Mouse (Mus musculus) heart, embryonic 10.5 days (tissue): ENCODE data around the gene Tead2. TPM values are rescaled to one million over a fixed set of nuclear protein-coding genes. Genes with fewer than 3 reads are reported as not detected.
A peak's percentile ranks its signal among the peaks of the same experiment; 100 is the strongest.

Experiments
- DNase-seq: peaks from one replicate; pipeline ENCODE4 v3.0.0-alpha.2; 2017; ENCODE audit warnings: low spot score
- H3K27ac ChIP-seq: fragments of 300-500 bp; sonication (generic); 2 replicates; pipeline ENCODE4 v1.5.1; 2016; ENCODE audit warnings: mild to moderate bottlenecking
- H3K27me3 ChIP-seq: fragments of 300-500 bp; sonication (generic); 2 replicates; pipeline ENCODE4 v1.6.1; 2016; ENCODE audit warnings: mild to moderate bottlenecking; ENCODE audit not compliant: poor library complexity, insufficient read depth, severe bottlenecking
- H3K36me3 ChIP-seq: fragments of 300-500 bp; sonication (generic); 2 replicates; pipeline ENCODE4 v1.6.1; 2016; ENCODE audit warnings: mild to moderate bottlenecking, moderate library complexity
- H3K4me1 ChIP-seq: fragments of 300-500 bp; sonication (generic); 2 replicates; pipeline ENCODE4 v1.6.1; 2016; ENCODE audit warnings: mild to moderate bottlenecking
- H3K4me3 ChIP-seq: fragments of 300-500 bp; sonication (generic); 2 replicates; pipeline ENCODE4 v1.5.1; 2016; ENCODE audit warnings: mild to moderate bottlenecking, moderate library complexity
- H3K9me3 ChIP-seq: fragments of 300-500 bp; sonication (generic); 2 replicates; pipeline ENCODE4 v1.6.1; 2016; ENCODE audit warnings: mild to moderate bottlenecking, moderate library complexity
- WGBS: fragments of 180-500 bp; shearing (Covaris S2); methylation state at CpG from one replicate; pipeline ENCODE4 v1.1.7; 2016; 5-methylcytosine and 5-hydroxymethylcytosine counted together
- polyA plus RNA-seq: library from polyadenylated mRNA; unstranded; fragments of >200 nt; fragmentation: Nextera tagmentation; extraction: Ambion mirVana; gene quantifications from 2 replicates; pipeline ENCODE4 v1.2.1, GENCODE M21; 2016

The Tead2 gene
- polyA plus RNA-seq, 1 experiment from 2014 or later: 210 TPM

DNA sequence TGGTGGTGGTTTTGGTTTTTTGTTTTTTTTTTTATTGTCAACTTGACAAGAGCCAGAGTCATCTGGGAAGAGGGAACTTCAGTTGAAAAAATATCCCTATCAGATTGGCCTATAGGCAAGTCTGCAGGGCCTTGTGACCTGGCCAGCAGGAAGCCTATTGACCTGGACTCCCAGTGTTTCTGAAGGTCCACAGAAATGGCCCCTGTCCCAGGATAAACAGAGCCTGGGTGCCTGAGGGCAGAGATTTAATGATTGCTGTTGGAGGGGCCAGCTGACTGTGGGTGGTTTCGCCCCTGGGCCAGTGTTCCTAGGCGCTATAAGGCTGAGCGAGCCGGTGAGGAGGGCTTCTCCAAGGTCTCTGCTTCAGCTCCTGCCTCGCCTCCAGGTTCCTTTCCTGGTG, 1.8 kb upstream of the Tead2 start:
- no peak overlapping the region for H3K4me3 ChIP-seq
- peaks cover 17% of the 10 kb centered on the region for H3K36me3 ChIP-seq
- peaks cover 42% of the 10 kb centered on the region for H3K4me1 ChIP-seq
- H3K27me3 ChIP-seq: peaks cover 35% of the 10 kb centered on the region
- no peak overlapping the region for H3K27ac ChIP-seq
- WGBS: 51% methylated on average over 5 of the region's 5 CpGs
- no peak for DNase-seq
- no peaks in the 10 kb centered on the region for H3K9me3 ChIP-seq

DNA sequence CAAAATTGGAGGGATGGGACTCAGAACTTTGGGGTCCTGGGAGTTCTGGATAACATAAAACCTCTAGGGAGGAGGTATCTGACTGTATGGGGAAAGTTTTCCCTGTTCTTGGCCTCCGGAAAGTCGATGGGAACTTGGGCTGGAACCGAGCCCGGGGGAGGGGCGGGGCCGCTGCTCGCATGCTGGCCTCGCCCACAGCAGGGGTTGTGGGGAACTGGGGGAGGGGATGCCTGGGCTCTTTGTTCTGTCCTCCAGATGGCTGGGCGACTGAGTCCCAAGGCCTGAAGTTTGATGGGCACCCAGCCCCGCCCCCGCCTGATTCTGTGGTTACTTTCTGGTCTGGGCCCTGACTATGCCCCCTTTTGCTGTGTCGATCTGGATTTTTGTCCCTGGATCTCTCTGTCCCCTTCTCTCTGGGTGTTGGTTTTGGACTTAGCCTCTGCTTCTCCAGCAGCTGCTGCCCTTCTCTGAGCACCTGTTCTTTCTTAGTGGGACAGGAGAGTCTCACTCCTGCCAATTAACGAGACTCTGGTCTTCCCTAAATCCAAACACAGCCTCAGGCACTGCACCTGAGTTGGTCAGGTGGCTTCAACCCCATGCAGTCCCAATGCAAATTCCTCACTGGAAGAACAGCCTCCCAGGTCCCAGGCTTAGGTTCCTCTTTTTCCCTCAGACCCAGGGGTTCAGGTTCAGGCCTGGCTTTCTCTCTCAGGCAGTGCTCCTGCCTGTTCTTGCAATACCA, 1.1 kb downstream of the Tead2 start:
- peaks cover 8% of the 10 kb centered on the region for H3K27me3 ChIP-seq
- peaks cover 46% of the 10 kb centered on the region for H3K36me3 ChIP-seq
- DNase-seq: peak; percentile 92
- H3K27ac ChIP-seq: peak overlapping the region; percentile 96
- H3K9me3 ChIP-seq: no peaks in the 10 kb centered on the region
- peaks cover 51% of the 10 kb centered on the region for H3K4me1 ChIP-seq
- peak overlapping the region; percentile 93 for H3K4me3 ChIP-seq
- under 1% methylated on average over 13 of the region's 13 CpGs for WGBS

DNA sequence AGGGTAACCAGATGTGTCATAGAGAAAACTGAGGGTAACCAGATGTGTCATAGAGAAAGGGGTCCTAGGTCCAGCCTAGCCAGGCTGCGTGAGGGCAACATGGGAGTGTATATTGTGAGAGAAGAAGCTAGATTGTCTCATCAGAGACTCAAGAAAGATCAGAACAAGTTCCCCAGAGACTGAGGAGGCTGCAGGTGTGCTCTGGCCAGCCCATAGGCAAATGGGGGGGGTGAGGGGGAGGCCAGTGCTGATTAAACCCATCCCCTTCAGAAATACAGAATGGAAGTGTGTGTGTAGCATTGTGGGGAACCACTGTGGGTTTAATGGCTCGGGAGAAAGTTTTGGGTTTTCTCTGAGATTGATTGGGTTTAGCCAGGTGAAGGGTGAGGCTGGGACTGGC, 6.1 kb downstream of the Tead2 start:
- whole genome bisulfite sequencing: 84% methylated on average over 2 of the region's 2 CpGs
- Histone ChIP-seq H3K4me3 (no peak overlapping the region), H3K27ac (no peak overlapping the region), H3K4me1 (peaks cover 34% of the 10 kb centered on the region), H3K27me3 (no peaks in the 10 kb centered on the region), H3K36me3 (peaks cover 96% of the 10 kb centered on the region), H3K9me3 (no peaks in the 10 kb centered on the region)
- no peak for DNase-seq

DNA sequence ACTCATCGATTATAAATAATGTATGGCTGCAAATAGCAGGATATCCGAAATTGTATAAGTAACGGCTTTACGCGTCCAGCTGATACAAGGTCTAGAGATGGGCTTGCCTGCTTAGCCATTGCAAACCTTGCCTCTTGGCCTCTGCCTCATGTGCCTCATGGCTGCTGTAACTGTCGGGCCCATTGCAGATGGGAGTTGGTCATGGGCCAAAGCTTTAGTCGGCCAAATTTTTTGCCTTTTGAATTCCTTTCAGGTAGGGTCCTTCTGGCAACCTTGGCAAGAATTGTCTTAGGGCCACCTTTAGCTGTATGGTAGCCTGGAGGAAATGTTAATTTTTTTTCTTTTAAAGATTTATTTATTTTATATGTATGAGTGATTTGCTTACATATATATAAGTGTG, 9.3 kb downstream of the Tead2 start:
- peaks cover 7% of the 10 kb centered on the region; the same call in 1 of the 2 replicates for H3K4me1 ChIP-seq
- DNase-seq: peak; percentile 39

DNA sequence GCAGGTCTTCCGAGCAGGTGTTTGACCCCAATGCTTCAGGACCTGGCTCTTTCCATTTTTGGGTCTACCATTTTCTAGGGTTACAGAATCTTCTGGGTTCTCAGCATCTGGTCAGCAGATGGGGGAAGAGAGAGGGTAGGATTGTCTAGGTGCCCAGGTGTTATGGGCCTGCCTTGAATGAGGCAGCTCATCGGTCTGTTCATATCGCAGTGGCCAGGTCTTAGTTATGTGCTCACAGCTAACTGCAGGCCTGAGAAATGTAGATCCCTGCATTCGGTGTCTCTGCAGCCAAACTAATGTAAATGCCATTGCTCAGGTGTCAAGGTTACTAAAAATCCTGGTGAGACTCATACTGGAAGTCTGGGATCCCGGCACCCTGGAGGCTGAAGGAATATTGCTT, 10.9 kb downstream of the Tead2 start:
- 0 out of 2 replicates have a peak, but pooled peaks cover 4% of the 10 kb centered on the region for H3K4me1 ChIP-seq
- H3K9me3 ChIP-seq: no peaks in the 10 kb centered on the region
- H3K4me3 ChIP-seq: no peak overlapping the region
- no peaks in the 10 kb centered on the region for H3K27me3 ChIP-seq
- H3K27ac ChIP-seq: no peak overlapping the region
- H3K36me3 ChIP-seq: peaks cover 96% of the 10 kb centered on the region
- peak; percentile 65 for DNase-seq
- 94% methylated on average over 5 of the region's 5 CpGs for WGBS

More for the DNA sequence above, 9.3 kb downstream of the Tead2 start:
- Histone ChIP-seq H3K27ac (no peak overlapping the region), H3K9me3 (no peaks in the 10 kb centered on the region), H3K27me3 (no peaks in the 10 kb centered on the region), H3K36me3 (peaks cover 100% of the 10 kb centered on the region), H3K4me3 (no peak overlapping the region)
- WGBS: 94% methylated on average over 7 of the region's 7 CpGs

DNA sequence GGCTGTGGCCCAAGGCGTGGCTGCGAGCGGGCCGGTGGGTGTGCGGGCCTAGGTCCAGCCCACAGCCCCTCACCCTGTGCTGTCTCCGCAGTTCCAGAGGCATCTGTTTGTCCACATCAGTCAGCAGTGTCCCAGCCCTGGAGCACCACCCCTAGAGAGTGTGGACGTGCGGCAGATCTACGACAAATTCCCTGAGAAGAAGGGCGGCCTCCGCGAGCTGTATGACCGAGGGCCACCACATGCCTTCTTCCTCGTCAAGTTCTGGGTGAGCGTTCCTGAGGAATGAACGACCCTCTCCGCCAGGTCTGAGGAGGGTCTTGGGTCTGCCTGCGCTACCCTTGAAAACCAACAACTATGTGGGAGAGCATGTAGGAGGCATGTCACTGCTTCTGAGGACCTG, 13.0 kb downstream of the Tead2 start:
- WGBS: 93% methylated on average over 18 of the region's 18 CpGs
- peak; percentile 66 for DNase-seq

DNA sequence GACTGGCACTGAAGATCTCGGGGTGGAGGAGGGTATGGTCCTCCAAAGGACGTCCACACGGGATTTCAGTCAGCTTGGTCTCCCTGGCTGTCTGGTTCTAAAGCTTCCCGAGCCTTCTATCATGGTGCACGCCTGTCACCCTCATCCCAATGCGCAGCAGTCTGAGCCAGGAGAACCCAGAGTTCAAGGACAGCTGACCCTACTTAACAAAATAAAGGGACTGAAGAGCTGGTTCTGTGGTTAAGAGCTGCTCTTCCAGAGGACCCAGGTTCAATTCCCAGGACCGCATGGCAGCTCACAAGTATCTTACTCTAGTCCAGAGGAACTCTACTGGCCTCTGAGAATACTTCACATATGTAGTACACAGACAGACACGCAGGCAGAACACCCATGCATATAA, 13.5 kb downstream of the Tead2 start:
- Histone ChIP-seq H3K36me3 (peaks cover 88% of the 10 kb centered on the region), H3K27ac (no peak overlapping the region), H3K9me3 (no peaks in the 10 kb centered on the region), H3K4me1 (peaks cover 23% of the 10 kb centered on the region), H3K27me3 (no peaks in the 10 kb centered on the region), H3K4me3 (no peak overlapping the region)
- peak; percentile 72 for DNase-seq
- WGBS: 90% methylated on average over 8 of the region's 8 CpGs

More for the DNA sequence above, 13.0 kb downstream of the Tead2 start:
- H3K36me3 ChIP-seq: peaks cover 93% of the 10 kb centered on the region
- H3K4me1 ChIP-seq: peaks cover 18% of the 10 kb centered on the region
- no peak overlapping the region for H3K4me3 ChIP-seq
- no peaks in the 10 kb centered on the region for H3K9me3 ChIP-seq
- H3K27ac ChIP-seq: no peak overlapping the region
- H3K27me3 ChIP-seq: no peaks in the 10 kb centered on the region

DNA sequence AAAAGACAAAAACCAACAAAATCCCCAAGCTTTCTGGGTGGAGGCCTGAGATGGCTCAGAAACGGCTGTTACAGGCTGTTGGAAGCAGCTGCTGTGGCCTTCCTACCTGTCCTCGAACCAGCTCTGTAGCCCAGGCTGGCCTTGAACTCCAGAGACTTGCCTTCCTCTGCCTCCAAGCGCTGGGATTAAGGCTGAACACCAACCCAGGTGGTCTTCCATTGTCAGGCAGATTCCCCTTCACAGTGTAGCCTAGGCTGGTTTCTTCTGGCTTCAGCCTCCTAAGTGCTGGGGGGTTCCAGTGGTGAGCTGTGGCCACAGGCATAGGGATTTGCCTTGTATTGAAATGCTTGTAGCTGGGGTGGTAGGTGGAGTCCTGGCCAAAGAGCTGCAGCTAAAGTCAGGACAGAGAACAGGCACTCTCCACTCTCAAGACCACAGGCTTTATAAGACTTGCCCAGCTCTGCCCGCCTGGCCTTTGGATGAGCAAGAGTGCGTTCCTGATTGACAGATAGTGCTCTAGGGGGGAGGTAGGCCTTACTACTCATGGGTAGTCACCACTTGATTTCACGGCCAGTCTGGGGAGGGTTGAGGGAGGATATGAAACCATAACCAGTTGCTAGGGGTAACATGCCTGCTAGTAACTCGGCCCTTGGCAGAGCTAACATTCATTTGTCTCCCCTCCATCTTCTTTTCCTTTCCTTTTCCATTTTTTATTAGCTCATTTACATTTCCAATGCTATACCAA, 14.1 kb downstream of the Tead2 start:
- no peak overlapping the region for H3K27ac ChIP-seq
- H3K27me3 ChIP-seq: no peaks in the 10 kb centered on the region
- H3K36me3 ChIP-seq: peaks cover 82% of the 10 kb centered on the region
- no peaks in the 10 kb centered on the region for H3K9me3 ChIP-seq
- H3K4me3 ChIP-seq: no peak overlapping the region
- H3K4me1 ChIP-seq: peaks cover 29% of the 10 kb centered on the region
- whole genome bisulfite sequencing: 84% methylated on average over 7 of the region's 7 CpGs
- peak; percentile 61 for DNase-seq

DNA sequence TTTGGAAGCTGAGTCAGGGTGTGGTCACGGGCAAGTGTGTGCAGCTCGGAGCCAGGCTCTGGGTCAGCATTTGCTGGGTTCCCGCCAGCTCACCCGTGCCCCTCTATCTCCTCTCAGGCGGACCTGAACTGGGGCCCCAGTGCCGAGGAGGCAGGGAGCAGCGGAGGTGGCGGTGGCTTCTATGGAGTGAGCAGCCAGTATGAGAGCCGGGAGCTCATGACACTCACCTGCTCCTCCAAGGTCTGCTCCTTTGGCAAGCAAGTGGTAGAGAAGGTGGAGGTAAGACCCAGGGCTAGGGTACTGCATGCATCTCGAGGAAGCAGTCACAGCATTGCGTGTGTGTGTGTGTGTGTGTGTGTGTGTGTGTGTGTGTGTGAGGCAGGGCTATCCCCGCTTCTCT, 15.6 kb downstream of the Tead2 start:
- H3K4me3 ChIP-seq: no peak overlapping the region
- no peaks in the 10 kb centered on the region for H3K9me3 ChIP-seq
- H3K36me3 ChIP-seq: peaks cover 66% of the 10 kb centered on the region
- no peak overlapping the region for H3K27ac ChIP-seq
- H3K27me3 ChIP-seq: peaks cover 4% of the 10 kb centered on the region; the same call in 1 of the 2 replicates
- WGBS: 89% methylated on average over 12 of the region's 12 CpGs
- H3K4me1 ChIP-seq: peaks cover 43% of the 10 kb centered on the region
- DNase-seq: peak; percentile 71

DNA sequence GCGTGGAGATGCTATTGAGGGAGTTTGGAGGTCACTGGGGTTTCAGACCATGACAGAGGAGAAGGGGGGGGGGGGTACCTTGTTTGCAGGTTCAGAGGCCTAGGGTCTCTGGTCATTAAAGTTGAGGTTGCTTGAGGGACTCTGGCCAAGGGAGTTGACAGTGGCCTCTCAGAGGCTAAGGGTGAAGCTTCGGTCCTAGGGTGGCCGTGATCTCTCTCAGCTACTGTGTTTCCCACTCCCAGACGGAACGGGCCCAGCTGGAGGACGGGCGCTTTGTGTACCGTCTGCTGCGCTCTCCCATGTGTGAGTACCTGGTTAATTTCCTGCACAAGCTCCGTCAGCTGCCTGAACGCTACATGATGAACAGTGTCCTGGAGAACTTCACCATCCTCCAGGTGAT, 16.4 kb downstream of the Tead2 start:
- Histone ChIP-seq H3K36me3 (peaks cover 59% of the 10 kb centered on the region), H3K4me3 (no peak overlapping the region), H3K4me1 (peaks cover 44% of the 10 kb centered on the region), H3K27me3 (peaks cover 11% of the 10 kb centered on the region), H3K27ac (no peak overlapping the region), H3K9me3 (no peaks in the 10 kb centered on the region)
- WGBS: 84% methylated on average over 11 of the region's 11 CpGs
- peak; percentile 69 for DNase-seq

DNA sequence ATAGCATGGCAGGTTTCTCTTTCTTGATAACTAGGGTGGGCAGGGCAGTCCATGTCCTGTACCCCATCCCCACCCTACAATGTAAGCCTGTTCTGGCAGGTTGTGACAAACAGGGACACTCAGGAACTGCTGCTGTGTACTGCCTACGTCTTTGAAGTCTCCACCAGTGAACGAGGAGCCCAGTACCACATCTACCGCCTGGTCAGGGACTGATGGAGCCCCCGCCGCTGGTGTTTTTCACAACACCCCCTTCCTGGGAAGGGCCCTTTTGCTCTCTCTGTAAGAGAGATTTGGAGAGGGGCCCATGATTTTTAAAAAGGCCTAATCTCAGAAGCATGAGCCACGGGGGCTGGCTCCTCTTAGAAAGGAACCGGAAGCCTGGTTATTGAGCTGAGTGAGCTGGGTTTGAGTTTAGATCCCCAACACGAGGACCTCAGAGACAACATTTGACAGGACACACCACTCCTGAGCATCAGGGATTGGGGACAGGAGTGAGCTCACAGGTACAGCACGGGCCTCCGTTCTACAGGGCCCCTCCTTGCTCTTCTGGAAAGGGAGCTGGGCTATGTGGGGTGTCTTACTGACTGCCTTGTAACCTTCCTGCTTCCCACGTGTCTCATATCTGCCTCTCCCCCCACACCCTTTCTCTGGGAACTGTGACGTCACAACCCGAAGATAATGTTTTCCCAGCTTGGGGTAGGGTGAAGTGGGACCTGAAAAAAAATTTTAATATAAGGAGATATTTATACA, 17.3 kb downstream of the Tead2 start:
- Histone ChIP-seq H3K27ac (no peak overlapping the region), H3K9me3 (no peaks in the 10 kb centered on the region), H3K4me3 (0 out of 2 replicates have a peak overlapping the region, but pooled peaks have one; percentile 1), H3K4me1 (peaks cover 46% of the 10 kb centered on the region), H3K36me3 (peaks cover 49% of the 10 kb centered on the region), H3K27me3 (peaks cover 20% of the 10 kb centered on the region)
- 50% methylated on average over 13 of the region's 13 CpGs for WGBS
- DNase-seq: peak; percentile 64

DNA sequence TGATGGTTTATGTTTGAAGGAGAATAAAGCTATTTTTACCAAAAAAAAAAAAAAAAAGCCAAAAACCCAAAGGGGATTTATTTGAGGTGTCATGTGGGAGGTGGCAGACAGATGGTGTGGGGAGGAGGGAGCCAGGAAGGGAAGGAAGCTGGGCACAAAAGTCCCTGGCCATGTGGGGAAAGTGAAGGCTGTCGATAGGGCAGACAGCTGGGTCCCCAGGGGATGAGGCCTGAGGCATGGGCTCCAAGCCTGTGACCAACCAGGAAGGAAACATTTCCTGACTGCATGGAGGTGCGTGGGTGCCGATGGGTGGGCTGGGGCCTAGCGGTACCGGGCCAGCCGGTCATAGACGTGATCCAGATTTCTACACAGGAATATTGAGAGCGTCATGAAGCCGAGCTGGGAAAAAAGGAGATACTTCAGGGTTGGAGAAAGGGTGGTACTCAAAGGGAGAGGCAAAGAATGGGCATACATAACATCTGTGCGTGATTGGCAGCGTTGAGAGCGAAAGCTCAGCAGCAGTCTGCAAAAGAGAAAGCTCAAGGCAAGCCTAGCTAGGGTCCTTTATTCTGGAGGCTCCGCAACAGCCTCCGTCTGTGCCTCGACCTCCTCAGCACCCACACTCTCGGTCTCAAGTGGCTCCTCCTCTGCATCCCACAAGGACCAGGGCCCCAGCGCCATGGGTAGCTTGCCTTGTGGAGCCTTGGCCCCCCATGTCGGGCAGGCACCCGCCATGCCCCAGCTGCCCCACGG, 18.2 kb downstream of the Tead2 start:
- peaks cover 41% of the 10 kb centered on the region for H3K36me3 ChIP-seq
- no peaks in the 10 kb centered on the region for H3K9me3 ChIP-seq
- 25% methylated on average over 20 of the region's 20 CpGs for WGBS
- peak overlapping the region; percentile 81 for H3K27ac ChIP-seq
- H3K4me1 ChIP-seq: peaks cover 51% of the 10 kb centered on the region
- peak overlapping the region; percentile 54 for H3K4me3 ChIP-seq
- peak; percentile 74 for DNase-seq
- peaks cover 28% of the 10 kb centered on the region for H3K27me3 ChIP-seq
